Mouse (Mus musculus) 416B (cell line): ENCODE measurements around the gene Vmp1.

Experiments
- DNase-seq: peaks from one replicate; pipeline ENCODE4 v3.0.0; 2011; ENCODE audit warnings: low read depth

The Vmp1 gene

GRCm38 (mm10) chr11:86671041-86671675 is 12.5 kb downstream of the Vmp1 start:
- DNase-seq = peak; percentile 30

GRCm38 (mm10) chr11:86668169-86668568 is 15.5 kb downstream of the Vmp1 start:
- DNase-seq = no peak

DNA sequence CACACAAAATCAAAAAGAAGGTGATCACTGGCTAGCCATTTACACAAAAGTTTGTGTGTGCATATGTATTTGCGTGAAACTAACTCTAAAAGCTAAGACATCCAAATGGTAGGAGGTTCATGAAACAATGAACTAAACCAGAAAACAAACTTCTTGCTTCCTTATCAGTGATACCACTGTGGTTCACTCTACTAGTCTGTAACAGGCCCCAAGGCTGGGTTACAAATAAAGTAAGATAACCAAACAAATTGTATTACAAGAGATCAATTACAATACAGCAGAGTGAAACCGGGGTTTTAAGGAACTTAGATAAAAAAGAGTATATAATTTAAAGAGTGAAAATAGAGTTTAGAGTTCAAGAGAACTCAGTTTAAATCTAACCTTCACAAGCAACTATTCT is 16.1 kb downstream of the Vmp1 start:
- DNase-seq = no peak

- DNase-seq = no peak
Measured at GRCm38 (mm10) chr11:86664406-86664805, 19.2 kb downstream of the Vmp1 start.

- DNase-seq = no peak
Measured at GRCm38 (mm10) chr11:86663977-86664376, 19.7 kb downstream of the Vmp1 start.

DNA sequence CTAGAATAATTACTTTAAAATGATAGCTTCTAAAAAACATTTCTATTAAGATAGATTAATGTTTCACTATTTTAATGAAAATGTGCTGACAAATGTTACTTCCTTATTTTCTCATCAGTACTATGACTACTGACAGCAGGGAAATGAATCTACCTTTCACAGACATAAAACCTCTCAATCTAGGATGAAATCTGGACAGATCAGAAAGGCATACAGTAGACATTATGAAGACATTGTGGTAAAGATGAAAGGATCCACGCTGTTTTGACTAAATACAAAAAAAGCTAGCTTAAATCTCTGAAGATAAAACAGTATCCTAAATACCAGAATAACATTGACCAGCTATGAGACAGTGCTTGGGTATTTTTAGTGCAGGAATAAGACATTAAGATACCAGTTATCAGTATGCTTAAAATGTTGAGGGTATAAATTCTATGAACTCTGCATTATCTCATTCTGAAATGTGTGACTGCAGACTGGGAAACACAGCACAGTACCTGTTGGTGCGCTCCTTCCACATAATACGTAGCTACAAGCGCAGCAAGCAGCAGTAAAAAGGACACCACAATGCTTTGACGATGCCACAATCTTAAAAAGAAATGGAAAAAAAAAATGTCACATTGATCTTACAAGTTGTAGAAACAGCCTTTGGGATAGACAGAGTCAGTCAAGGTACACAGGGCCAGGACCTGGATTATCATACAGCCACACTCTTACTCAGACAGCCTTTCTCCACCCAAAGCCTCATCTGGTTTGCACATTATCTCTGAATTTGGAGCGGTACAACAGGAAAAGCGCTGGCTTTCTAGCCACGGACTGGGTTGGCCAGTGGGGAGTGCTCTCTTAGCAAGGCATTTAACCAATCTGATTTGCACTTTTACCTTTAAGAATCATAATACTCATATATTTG is 20.4 kb downstream of the Vmp1 start:
- no peak for DNase-seq

- peak; percentile 85 for DNase-seq
Measured at GRCm38 (mm10) chr11:86657863-86658262, 25.8 kb downstream of the Vmp1 start.

DNA sequence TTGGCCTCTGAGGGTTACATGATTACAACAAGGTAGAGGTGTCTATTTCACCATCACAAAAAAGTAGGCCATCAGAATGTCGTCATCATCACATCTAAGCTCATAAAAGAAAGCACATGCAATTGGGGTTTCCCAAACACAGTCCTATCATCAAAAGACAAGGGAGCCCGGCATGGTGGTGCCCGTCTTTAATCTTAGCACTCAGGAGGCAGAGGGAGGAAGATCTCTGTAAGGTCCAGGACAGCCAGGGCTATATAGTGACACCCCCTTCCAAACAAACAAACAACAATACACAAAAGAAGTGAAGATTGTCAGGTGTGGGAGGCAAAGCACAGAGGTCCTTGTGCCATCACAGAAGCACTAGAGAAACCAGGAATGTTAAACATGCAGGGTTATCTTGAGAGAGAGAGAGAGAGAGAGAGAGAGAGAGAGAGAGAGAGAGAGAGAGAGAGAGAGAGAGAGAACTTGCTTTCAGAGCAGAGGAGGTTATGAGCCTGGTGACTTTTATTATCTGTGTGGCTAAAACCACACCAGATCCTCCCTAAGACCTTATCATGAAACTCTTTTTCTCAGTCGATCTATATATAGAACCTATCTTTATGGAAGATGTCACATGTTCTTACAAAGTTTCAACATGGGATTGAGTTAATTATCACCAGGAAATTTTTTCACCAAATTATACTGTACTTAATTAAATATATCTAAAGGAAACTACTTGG is 26.6 kb downstream of the Vmp1 start:
- peak; percentile 52 for DNase-seq

- peak; percentile 82 for DNase-seq
Measured at GRCm38 (mm10) chr11:86655671-86656070, 28.0 kb downstream of the Vmp1 start.

- no peak for DNase-seq
Measured at GRCm38 (mm10) chr11:86654096-86654495, 29.5 kb downstream of the Vmp1 start.

DNA sequence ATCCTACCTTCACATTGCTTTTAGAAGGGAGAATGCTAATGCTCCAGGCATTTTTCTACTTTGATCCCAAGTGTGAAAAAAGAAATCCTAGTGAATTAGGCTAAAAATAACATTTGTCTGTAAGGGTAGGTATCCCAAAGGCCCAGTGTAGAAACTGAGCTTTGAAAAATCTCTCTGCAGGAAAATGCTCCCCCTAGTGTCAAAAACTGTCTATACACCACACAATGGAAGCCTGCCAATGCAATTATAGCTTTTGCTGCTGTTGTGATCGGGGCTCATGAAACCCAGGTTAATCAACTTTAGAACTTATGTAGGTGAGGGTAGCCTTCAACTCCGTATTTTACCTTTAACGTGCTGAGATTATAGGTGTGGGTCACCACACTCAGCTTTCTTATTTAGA is 30.2 kb downstream of the Vmp1 start:
- peak; percentile 86 for DNase-seq

DNA sequence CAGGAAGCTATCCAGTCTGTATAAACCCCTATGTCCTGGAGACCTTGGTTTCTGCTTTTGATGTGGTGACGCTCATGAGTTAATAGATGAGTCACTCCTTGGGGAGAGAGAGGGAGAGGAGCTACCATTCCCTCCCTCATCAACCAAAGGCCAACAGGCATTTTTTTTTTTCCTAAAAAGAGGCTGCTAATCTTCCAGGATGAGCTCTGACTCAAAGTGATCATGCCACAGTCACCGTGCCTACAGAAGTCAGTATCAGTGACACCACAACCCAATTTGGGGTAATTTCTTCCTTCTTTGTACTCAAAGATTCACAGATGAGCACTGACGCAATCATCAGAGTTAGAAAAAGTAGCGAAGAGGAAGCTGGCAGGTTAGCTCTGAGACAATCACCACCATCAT is 31.1 kb downstream of the Vmp1 start:
- DNase-seq = peak; percentile 88

DNA sequence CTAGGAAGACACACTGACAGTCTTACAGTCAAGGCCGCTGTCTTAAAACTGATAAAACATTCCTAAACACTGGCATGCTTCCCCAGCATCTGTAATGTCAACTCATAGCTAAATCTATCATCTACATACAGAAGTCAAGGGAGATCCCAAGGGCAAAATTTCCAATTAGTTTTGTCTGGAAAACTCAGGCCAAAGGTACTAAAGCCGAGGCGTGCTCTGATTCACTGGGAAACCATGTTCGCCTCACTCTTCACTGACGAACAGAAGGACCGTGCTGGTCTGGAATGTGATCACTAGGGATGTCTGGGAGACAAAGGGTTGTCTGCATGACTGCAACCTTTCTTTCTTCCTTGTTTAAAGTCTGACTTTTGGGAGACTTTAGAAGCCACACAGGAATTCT is 33.0 kb downstream of the Vmp1 start:
- DNase-seq = no peak

DNA sequence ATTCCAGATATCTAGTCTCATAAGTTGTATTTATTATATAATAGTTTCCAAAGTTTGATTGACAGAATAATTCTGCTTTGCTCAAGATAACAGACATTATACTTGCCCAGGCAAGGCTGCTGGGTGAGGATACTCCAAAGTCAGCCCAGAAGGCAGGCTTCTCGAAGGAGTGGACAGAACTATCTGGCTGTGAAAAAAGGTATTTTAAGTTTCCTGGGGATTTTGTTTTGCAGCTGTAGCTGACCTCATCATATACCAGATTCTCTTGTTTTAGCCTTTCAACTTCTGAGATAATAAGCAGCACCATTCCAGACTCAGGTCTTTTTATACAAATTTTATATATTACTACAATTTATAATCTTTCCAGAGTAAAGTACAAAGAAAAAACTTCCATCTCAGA is 34.1 kb downstream of the Vmp1 start:
- no peak for DNase-seq

DNA sequence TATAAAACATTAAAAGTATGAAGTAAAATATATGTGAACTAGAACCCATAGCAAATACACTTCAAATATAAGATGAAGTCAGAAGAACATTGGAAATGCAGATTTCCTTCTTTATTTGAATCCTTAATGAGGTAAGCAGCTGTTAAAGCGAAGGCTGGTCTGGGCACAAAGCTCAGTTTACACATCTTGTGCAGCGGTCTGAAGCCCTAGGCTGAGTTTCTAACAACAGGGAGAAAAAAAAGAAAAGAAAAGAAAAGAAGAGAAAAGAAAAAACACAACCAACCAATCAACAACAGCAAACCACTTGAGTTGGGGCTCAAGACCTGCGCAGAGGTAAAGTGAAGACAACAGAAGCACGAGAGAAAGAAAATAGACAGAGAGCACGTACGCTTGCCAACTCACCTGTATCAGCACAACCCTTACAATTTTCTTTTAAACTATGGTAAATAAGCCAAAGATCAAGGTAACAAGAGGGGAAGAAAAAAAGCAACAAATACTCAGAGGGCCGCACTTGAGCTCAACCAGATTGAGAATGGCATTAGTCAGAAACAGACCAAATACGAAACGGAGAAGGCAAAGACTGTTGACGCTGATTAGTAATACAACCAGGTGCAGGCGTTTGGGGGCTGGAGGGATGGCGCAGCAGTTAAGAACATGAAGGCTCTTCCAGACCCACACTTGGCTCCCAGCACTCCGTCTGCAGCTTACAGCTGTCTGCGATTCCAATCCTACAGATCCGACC is 35.8 kb downstream of the Vmp1 start:
- no peak for DNase-seq

DNA sequence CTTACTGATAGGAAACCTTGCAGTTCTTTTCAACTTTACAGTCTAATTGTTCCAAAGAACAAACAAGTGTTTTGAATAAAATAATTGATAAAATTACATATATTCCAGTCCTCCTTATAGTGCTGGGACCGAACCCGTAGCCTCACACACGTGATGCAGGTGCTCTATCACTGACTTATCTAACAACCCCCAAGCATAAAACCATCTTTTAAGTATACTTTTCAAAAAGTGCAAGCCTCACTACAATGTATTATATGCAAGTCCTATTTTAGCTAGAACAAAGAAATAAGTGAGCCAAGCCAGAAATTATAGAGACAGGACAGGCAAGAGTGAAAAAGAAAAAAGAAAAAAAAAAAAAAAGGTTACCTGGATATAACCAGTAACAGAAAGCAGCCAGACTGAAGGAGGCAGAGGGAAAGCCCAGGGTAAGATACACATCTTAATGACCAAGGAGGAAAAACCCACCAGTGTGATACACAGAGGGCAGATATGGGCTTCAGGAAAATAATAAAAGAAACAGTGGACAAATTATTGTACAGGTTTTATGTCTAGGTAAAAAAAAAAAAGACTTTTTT is 36.7 kb downstream of the Vmp1 start:
- no peak for DNase-seq

DNA sequence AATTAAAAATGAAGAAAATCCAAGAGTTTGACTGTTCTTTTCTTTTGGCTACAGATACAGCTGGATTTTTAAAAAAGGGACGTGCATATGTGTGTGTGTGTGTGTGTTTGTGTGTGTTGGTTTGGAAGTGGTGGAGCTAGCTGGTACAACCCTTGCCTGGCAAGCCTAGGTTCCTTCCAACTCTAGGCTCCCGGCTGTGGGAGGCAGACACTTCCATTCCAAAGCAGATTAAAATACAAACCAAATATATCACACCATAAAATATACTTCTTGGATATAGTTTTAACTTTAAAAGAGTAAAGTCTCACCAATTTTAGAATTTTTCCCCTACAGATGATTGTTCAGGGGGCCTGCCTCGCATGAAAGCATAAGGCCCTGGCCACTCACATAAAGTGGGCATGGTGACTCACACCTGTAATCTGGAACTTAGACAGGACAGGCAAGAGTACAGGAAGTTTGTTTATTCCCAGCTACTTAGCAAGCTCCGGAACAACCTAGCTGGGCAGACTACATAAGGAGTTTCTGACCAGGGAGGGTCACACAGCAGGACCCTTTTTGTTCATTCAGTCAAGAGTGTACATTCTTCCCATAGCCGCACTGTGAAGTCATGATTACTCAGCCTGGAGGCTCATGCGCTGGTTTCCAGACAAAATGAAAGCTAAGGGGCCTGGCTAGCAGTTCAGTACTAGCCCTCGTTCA is 37.4 kb downstream of the Vmp1 start:
- DNase-seq = peak; percentile 45

GRCm38 (mm10) chr11:86644553-86644952 is 39.1 kb downstream of the Vmp1 start:
- no peak for DNase-seq

DNA sequence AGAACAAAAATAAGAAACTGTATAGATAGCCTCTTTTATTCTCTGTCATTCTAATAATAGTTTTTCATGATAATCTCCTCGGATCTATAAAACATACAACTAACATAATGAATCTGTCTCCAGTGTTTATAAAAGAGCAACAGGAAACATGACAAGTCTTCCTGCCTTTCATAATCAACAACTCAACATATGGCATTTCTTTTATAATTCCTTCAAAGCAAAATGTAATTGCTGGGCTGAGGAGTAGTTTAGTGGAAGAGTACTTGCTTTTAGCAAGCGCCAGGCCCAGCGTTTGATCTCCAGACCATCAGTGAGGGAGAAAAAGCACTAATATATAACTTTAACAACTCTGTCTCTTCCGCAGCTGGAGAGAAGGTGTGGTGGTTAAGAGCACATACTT is 41.9 kb downstream of the Vmp1 start:
- no peak for DNase-seq

DNA sequence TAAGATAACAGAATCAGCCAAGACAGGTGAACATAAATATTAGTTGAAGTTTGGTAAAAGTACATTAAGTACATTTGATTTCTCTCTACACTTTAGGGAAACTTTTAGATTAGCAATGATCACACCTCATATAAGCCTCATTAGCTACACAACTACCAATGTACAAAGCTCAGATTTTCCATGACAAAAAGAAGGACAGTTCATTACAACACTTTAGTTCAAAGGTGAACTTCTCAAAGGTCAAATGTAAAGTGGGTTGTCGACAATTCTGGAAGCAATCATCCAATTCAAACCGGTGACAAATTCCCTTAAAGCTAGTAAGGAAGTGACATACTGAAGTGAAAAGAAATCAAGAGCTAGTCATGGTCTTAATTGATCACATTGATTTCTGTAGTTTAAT is 45.9 kb downstream of the Vmp1 start:
- no peak for DNase-seq

GRCm38 (mm10) chr11:86634396-86634795 is 49.2 kb downstream of the Vmp1 start:
- peak; percentile 64 for DNase-seq
